Mouse (Mus musculus): ENCODE measurements around the gene Ctdspl.

The Ctdspl gene

GRCm38 (mm10) chr9:119028226-119029195, 102.3 kb downstream of the Ctdspl start:
- no peak for DNase-seq (ENCODE audit: low spot score in 2 of 2)

GRCm38 (mm10) chr9:119029568-119029967, 103.3 kb downstream of the Ctdspl start:
- DNase-seq (ENCODE audit: low spot score in 2 of 2) = peak; percentile 30 to 79

- DNase-seq (ENCODE audit: low spot score in 2 of 2) = no peak
These were observed 104.8 kb downstream of the Ctdspl start for GRCm38 (mm10) chr9:119031038-119031437.

GRCm38 (mm10) chr9:119031772-119032171, 105.5 kb downstream of the Ctdspl start:
- no peak for DNase-seq (ENCODE audit: low spot score in 2 of 2)

DNA sequence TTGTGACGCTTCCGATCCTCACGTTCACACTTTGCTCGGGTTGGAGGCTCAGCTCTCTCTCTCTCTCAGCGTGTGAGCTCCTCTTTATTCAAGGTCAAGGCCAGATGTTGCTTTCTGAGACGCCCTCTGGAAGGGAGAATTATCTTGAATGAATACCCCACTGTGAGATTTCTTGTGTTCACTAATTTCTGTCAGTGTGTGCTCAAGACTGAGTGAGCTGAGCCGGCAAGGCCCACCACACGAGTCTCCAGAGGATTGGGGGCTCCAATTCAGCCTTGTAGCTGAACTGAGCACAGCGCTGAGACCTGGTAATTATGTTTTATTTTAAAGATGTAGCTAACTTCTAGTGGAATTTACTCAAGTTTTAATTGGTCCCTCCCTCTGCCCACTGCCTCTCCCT, 106.3 kb downstream of the Ctdspl start:
- DNase-seq (ENCODE audit: low spot score in 2 of 2) = no peak

- DNase-seq (ENCODE audit: low spot score in 2 of 2) = no peak
These were observed 107.1 kb downstream of the Ctdspl start for GRCm38 (mm10) chr9:119033111-119033921.

DNA sequence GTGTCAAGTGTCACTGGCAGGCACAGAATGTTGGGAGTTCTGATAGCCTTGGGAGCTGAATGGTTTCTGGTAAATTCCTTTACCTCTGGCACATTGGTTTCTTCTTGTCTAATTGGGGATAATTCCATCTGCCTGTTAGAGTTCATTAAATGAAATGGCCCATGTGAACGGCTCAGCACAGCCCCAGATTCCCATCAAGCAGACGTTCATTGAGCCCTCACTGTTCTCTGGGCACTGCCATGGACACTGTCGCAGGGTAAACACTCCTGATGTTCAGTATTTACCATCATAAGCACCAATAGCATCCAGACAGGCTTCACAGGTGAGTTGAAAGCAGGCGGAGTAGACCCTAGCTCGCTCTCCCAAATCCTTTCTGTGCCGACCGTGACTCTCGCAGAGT, 107.8 kb downstream of the Ctdspl start:
- DNase-seq (ENCODE audit: low spot score in 2 of 2) = no peak

- no peak for DNase-seq (ENCODE audit: low spot score in 2 of 2)
These were observed 108.7 kb downstream of the Ctdspl start for GRCm38 (mm10) chr9:119034676-119035665.

GRCm38 (mm10) chr9:119035836-119036235, 109.6 kb downstream of the Ctdspl start:
- no peak for DNase-seq (ENCODE audit: low spot score in 2 of 2)

- no peak for DNase-seq (ENCODE audit: low spot score in 2 of 2)
These were observed 111.0 kb downstream of the Ctdspl start for GRCm38 (mm10) chr9:119037076-119037730.

GRCm38 (mm10) chr9:119038574-119038973, 112.3 kb downstream of the Ctdspl start:
- DNase-seq (ENCODE audit: low spot score in 2 of 2) = no peak

GRCm38 (mm10) chr9:119040101-119040775, 114.0 kb downstream of the Ctdspl start:
- no peak for DNase-seq (ENCODE audit: low spot score in 2 of 2)

DNA sequence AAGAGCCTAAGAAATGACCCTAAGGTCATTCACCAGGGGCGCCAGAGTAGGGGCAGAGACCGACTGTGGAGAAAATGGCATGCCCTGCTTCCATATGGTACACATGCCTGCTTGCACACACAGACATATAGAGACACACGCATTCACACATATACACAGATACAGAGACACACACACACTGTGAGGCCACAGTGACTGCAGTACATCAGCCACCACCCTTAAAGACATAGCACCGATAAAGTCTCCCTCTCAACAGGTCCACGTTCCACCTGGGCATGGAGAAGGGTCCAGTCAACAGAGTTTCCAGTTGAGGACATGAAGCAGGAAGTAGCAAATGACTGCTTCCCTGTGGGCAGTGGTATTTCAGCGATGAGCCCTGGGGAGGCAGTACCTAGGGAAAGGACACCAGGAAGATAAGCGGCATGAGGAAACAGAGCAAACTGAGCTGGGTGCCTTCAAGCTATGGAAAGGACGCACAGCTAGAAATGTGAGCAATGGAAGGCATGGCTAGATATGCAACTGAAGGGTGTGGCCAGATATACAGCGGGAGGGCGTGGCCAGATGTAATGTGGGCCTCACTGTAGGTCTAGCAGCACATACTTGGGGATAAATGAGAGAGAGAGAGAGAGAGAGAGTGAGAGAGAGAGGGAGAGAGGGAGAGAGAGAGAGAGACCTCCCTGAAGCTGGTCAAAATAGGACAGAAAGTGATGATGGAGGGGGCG, 122.1 kb downstream of the Ctdspl start:
- no peak for DNase-seq (ENCODE audit: low spot score in 2 of 2)

DNA sequence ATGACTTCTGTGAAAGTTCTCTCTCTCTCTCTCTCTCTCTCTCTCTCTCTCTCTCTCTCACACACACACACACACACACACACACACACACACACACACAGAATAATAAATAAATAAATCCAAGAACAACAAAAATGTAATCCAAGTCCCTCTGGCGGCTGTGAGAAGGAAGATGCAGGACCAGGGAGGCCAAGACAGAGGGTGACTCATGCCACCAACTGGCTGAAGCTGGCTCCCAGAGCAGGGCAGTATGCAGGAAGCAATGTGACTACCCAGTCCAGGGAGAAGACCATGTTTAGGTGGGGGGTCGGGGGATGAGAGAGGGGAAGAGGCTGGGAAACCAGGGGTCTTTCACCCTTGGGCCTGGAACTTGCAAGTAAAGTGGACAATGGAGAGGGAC, 124.9 kb downstream of the Ctdspl start:
- DNase-seq (ENCODE audit: low spot score in 2 of 2) = no peak

DNA sequence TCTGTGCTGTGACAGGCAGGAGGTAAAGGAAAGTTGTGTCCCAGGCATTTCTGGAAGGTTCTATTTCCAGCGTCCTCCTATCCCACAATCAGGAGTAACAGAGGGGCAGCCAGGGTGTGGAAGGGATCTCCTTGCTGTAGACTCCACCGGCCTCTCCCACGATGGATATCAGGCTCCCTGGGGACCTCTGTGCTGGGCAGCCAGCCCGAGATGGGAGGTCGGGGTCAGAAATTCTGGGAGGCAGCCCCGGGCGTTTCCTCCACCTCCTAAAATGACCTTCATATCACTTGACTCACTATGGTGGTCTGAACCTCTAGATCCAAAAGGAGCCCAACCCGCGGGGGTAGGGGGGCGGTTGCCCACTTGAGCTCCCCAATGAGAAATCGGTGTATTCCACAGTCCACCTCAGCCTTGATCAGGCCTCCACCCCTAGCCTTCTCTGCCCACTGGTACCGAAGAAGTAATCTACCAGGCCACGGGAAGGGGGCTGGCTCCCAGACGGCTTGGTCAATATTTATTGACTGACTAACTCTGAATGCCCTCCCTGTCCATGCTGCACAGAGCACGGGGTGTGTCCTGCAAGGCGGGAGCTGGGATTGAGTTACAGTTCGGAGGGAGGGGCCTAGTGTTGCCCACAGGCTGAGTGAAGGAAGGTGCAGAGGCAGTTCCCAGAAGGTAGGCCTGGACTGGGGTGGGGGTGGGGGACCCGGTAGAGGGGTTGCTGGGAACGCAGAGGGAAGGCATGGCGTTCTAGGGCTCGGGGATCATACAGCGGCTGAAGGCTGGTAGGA, 126.1 kb downstream of the Ctdspl start, which contains the start of gene Vill:
Gene Vill, plus strand, starts transcription at position 625 of the 791 bp plus-strand sequence.
- no peak for DNase-seq (ENCODE audit: low spot score in 2 of 2)

- DNase-seq (ENCODE audit: low spot score in 2 of 2) = no peak
These were observed 127.8 kb downstream of the Ctdspl start for GRCm38 (mm10) chr9:119053964-119054576.

- no peak for DNase-seq (ENCODE audit: low spot score in 2 of 2)
These were observed 129.1 kb downstream of the Ctdspl start for GRCm38 (mm10) chr9:119055336-119055735.

DNA sequence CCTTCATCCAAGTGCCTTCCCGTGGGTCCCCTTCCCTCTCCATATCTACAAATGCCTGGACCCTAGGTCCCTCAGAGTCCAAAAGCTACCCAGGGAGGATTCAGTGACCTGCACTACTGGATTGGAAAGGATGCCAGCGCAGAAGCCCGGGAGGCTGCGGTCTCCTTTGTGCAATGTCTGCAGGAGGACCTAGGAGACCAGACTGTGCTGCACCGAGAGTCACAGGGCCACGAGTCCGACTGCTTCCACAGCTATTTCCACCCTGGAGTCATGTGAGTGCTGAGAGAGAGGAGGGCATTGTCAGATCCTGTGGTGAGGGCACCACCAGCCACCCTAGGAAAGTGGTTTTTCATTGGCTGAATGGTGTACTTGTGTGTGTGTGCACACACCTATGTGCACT, 132.0 kb downstream of the Ctdspl start:
- no peak for DNase-seq (ENCODE audit: low spot score in 2 of 2)

Measured in spleen, postnatal 4 days (tissue).